Mouse (Mus musculus) thymus, postnatal 14 days (tissue): ENCODE data around the gene Gbx2.
A peak's percentile ranks its signal among the peaks of the same experiment; 100 is the strongest.

Experiments
- DNase-seq: peaks from one replicate; pipeline ENCODE4 v3.0.0; 2021

The Gbx2 gene

DNA sequence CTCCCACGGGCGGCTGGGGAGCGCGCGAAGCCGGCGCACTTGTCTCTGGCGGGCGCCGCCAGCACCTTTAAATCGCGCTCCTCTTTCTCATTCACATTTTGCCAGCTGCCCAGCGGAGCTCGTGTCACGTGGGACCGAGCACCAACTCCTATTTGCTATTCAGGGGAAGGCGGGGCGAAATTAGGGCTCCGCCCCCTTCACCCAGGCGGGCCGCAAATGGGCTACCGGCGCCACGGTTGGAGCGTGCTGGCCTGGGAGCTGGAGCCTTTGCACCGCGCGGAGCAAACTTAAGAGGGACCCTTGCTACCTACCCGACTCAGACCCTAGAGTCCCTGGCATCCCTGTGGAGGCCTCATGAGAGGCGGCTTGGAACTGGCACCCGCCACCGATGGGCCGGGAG is at the start of gene Gbx2:
TSS of gene Gbx2 (minus strand) at position 60 of the 400 bp plus-strand sequence.
- no peak for DNase-seq

DNA sequence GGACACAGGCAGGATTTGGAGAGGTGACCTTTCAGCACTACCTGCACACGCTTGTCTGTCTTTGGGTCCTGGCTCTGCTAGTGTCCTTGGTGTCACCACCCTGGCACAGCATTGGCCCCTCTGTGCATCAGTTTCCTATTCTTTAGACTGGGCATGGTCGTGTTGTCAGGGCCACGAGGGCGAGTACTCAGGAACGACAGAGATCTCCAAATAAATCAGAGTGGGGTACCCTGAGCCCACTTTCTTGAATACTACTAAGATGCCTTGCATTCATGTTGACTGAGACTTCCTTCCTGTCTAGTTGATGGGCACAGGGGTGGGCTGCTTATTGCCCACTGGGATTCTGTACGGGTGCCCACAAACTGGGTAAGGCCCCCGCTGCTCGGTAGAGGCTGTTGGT is 46.3 kb upstream of the Gbx2 start:
- DNase-seq: no peak

GRCm38 (mm10) chr1:89976411-89976810 is 45.4 kb upstream of the Gbx2 start:
- DNase-seq: no peak

DNA sequence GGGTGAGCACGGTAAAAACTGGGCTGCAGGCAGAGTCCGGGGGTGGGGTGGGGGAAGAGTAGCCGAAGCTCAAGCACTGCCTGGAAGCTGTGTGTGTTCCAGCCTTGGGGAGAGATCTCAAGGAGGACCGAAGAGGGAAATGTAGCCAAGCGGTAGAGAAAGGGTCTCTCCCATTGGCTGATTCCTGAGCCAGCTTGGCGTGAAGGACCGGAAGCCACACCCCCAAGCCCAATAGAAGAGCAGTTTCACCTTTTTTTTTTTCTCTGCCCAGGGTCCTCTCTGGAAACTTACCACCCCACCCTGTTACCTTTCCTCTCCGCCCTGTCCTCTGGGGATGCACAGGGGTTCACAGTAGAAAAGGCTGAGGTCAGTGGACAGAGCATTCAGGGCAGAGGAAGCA is 43.6 kb upstream of the Gbx2 start:
- DNase-seq: no peak

DNA sequence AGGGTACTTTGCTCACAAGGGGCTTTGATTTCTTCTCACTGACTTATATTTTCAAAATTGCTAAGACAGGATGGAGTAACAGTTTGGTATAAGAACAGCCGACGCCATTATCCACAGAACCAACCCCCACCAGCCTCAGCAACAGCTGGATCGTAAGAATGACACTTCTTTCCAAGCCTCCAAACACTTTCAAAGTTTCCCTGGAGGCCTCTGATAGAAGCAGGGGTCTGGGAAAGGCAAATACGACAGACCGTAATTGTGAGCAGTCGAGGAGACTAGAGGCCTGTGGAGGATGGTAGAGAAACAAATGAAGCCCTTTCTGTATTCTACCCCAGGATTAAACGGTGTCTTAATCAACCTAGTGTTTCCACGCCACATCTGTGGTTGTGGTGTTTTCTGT is 40.9 kb upstream of the Gbx2 start:
- DNase-seq: no peak

DNA sequence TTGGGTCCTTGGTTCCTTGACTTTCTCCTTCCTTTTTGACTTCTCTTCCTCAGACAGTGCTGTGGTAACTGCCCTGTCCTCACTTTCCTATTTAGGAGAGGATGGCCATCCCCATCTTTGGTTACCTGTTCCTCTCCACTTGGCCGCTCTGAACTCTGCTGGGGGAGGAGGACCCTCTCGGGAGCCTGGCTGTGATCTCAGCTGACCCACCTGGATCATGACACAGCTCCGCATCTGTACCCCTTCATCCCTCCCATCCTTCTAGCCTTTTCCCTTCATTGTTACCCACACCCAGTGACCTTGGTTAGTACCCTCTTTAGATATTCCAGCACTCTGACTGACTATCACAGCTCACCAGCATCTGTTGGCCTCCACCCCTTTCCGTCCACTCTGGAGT is 38.7 kb upstream of the Gbx2 start:
- DNase-seq: no peak

DNA sequence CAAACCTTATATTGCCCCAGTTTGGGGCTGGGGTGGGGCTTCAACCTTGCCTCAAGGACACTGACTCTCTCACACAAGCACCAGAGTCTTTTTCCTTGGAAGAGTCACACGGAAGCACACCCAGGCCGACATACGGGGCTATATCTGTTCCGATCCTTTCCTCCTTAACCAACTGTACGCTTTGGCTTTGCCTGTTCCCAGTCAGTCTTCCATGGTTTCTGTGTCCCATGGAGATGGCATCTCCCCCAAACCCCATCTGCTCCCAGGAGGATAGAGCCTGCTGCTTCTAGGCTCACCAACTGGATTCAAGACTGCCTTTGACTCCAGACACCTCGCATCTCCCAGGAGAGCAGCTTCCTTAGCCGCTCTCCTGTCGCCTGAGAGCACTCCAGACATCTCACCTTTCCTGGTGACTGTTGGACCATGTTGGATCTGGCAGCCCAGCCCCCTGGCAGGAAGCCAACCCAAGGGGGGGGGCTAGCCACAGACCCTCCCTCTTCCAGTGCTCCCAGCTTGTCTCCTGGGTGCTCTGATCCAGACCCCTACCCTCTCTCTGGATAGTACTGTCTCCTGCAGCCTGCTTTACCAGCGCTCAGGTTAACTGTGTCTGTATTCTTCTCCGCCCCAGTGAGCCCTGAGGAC is 38.2 kb upstream of the Gbx2 start:
- DNase-seq: no peak

DNA sequence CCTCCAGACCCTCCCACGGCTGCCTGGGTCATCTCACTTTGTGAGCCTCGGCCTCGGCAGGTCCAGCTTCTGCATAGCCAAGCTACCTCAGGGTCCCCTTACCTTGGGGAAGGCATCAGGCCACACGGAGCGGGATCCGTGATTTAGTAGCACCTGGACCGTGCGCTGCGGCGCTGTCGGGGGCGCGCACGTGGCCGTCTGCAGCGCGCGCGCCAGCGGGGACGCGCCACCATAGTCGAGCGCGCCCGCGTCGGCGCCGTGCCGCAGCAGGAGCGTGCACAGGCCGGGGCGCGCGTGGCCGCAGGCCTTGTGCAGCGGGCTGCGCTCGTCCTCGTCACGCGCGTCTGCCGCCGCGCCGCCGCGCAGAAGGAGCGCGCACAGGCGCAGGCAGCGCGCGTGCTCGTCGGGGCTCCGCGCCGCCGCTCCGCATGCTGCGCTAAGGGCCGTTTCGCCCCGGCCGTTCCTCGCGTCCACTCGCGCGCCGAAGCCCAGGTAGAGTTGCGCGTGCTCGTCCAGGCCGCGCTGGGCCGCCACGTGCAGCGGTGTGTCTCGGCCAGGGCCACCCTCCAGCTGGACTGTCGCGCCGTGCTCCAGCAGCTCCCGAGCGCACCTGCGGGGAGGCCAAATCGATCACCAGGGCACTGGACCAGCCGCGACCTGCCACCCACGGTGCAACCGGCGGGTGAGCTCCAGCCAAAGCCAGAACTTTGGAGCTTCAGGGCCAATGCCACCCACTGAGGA is 37.3 kb upstream of the Gbx2 start:
- DNase-seq: no peak

DNA sequence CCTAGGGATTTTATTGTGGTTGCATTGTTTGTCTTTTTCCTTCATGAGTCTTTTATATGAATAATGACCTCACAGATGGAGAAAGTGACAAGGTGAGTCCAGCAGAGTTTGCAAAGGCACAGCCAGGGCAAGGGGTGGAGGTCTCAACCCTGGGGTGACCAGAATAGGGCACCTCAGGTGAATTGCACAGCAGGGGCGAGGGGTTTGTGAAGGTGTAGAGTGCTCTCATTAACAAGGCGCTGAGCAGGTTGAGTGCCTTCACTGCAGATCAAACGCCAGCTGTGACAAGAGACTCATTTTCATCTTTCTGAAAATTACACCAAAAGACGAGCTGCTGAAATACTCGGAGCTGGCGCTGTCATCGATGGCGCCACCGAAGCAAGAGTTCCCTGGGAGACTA is 36.6 kb upstream of the Gbx2 start:
- no peak for DNase-seq

DNA sequence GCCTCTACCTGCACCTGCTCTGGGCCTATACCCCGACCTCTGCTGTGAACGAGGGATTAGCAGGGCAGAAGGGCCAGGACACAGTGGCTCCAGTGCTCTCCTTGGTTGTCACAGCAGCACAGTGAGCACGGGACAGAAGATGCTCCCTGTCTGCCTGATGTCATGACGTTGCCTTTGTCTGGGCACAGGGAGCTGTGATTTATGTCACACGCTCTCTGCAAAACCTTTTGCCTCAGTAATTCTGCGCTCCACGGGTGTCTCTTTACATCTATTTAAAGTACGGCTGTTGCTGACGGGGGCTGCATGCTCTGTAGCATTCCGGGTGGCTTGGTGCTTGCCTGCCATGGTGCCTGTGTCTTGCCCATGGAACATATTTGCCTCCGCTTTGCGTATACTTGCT is 33.4 kb upstream of the Gbx2 start:
- no peak for DNase-seq

DNA sequence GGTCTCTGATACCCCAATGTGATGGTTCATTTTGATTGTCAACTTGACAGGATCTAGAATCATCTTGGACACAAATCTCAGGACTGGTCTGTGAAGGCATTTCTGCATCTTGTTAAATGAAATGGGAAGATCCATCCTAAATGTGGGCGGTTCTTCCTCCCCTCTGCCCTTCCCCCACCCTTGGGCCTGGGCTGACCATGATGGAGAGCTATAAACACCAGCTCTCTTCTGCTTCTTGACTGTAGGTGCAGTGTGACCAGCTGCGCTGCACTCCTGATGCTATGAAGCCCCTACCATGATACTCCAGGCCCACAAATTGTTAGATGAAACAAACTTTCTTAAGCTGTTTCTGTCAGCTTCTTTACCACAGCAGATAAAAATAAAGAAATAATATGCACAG is 32.3 kb upstream of the Gbx2 start:
- no peak for DNase-seq

- no peak for DNase-seq
Observed at GRCm38 (mm10) chr1:89962092-89962491, 31.1 kb upstream of the Gbx2 start.

DNA sequence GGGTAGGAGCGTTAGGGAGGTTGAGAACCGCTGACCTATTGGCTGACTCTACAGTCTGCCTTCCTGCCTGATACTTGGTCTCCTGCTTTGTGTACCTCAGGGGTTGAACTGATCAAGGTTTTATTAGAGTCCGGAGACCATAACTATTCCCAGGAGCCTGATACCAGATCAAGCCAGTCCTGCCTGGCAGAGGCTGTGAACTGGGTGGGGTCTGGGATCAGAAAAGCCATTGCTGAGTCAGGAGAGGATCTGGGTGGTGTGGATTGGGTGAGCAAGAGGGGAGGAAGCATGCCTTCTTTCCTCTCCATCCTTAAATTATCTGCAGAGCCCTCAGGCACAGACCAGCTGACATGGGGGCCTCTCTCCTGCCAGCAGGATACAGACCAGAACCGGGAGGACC is 28.4 kb upstream of the Gbx2 start:
- DNase-seq: no peak

DNA sequence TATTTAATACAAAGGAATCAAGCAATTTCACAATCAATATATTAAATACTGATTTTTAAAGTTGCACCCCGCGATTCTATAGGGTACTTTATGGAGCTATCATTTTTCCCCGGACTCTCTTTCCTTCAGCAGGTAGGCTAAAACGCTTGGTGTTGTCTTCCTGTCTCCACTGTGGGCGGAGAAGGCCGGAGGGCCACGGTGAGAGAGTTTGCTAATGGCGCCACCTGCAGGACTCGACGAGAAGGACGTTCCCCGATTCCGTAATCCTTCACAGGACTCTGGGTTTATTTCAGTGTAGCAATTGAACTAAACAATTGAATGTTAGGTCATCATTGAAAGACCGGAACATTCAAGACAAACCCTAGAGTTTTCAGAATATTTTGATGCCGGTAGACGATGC is 12.2 kb upstream of the Gbx2 start:
- DNase-seq: peak; percentile 61

DNA sequence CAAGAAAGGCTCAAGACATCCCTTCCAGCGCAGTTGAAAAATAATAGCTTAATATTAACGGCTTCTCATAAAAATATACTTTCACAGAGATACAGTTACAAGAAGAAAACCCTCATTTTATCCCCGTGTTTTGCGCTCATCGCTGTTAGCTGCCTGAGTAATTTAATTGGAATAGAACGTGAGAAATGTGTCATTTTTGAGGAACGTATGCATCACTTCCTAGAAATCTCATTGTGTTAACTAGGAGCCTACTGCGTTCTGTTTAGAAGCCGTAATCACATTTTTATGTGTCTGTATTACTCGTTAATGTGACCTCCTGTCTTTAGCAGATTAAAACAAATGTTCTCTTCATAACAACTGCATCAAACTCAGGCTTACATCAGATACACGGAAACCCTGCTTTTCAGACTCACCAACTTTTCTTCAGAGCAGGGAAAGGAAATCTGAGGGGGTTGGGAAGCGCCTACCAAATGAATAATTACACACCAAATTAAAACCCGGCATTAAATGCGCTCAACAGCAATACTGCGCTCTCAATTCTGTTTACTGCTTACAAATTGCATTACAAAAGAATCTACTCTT is 11.5 kb upstream of the Gbx2 start:
- DNase-seq: no peak

DNA sequence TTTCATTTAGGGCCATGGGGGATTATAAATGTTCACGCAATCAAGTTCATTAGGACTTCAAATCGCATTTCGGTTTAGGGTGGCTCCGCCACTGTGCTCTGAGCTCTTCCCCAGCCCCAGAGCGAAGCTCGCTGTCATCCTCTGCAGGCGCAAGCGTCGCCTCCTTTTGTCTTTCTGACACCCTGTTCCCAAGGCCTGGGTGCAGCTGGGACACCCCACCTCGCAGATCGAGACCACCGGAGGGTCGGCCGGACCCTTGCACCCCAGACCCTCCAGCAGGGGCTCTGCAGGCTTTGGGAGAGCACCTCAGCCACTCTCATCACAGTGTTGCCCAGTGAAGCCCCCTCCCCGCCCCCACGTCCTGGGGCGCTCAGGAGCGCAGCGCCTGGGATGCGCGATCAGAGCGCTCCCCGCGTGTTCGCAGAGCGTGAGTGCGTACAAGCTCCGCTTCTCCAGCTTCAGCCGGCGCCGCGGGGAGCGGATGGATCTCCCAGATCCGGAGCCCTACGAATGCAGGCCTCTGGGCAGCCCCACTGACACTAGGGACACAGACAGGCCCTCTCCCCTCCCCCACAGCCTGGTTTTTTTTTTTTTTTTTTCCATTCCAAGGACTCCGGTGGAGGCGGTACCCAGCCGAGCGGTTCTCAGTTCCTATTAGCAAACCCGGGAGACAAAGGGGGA is 10.9 kb upstream of the Gbx2 start:
- DNase-seq: no peak

DNA sequence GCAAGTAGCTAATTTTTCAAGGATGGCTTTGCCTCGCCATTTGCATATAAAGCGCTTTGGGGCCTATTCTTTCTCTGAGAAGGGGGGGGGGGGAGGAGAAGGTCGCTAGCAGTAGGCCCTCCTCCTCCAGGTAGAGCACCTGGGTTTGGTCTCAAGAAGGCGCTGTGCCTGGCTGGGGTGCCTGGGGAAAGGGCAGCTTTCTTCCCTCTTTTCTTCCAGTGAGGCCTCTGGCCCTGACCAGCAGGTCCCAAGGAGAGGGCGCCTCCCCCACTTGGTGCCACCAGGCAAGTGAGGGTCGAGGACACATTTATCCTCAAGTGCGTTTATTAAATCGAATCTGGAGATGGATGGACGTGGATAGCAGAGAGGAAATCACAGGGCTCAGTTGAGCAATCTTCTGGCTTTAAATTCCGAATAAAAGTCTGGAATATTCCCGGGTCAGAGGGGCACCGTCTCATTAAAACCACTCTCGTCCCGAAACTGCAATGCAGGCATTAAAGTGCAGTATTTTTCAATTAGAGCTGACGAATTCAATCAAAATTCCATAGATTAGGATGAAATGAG is 10.1 kb upstream of the Gbx2 start:
- DNase-seq: no peak

- DNase-seq: peak; percentile 65
Observed at GRCm38 (mm10) chr1:89939981-89940726, 9.2 kb upstream of the Gbx2 start.

DNA sequence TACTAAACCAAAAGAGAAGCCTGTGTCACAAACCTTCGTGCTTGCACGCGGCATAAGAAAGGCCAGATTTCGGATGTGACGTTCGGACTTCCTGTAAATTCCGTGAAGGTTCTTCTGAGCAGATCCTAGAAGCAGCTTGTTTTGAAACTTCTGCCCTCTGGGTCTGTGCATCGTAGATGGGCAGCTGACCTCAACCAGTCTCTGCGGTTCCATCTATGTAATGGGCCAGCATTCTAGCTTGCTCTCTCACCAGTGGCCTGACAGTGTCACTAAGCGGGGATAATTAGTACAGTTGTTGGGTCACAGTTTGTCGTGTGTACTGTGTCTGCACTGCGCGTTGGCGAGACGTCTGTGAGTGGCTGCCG is 8.6 kb upstream of the Gbx2 start:
- no peak for DNase-seq

GRCm38 (mm10) chr1:89938884-89939595 is 8.1 kb upstream of the Gbx2 start:
- DNase-seq: no peak

- DNase-seq: no peak
Observed at GRCm38 (mm10) chr1:89935493-89936348, 4.7 kb upstream of the Gbx2 start.
